Mouse (Mus musculus): ENCODE measurements at regions not wholly inside any gene's neighbourhood (a gene's known extent, or its start where the extent isn't known, plus 50 kb on each side); places are given as distances from the start of the nearest gene placed in this dataset.
A peak's percentile ranks its signal among the peaks of the same experiment; 100 is the strongest.

DNA sequence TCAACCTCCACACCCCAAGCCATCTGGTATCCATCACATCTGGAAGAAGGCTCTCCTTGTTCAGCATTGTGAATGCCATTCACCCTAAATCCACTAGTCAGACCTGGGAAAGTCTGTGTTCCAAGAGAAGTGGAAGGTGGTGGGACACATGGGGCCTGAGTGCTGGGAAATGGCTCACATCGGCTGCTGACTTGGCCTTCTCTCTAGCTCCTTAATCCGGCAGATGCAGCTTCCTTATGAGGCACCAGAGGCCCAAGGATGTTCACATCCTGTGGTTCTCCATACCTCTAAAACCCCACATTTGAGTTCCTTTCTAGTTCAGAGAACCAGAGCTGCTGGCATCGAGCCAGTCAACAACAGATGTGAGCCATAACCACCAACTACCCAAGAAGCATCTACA is 142.9 kb downstream of the Dad1 start:
- no peak overlapping the region for H3K4me3 ChIP-seq (replicated peaks)
- 89% methylated on average over 3 of the region's 3 CpGs for WGBS

DNA sequence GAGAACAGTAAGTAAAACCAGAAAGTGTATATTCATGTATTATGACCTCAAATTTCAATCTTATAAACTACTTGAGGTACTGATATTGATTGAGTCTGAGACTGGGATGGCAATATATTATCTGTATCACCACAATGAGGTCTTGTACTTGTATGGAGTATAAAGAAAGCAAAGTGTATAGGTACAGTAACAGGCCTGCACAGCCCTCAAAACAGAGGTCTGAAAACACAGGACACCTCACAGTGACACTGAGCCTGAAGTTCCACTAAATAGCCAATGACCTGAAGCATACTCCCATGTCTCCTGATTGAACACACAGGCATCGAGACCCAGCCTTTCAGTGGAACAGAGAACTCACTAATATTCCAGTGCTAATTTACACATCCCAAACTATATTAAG is 144.8 kb downstream of the Dad1 start:
- WGBS = 76% methylated on average over 1 of the region's 1 CpGs
- Histone ChIP-seq H3K4me3 (replicated peaks) (no peak overlapping the region), H3K36me3 (no peaks in the 10 kb centered on the region), H3K27me3 (no peaks in the 10 kb centered on the region), H3K9ac (replicated peaks) (no peak overlapping the region), H3K9me3 (no peaks in the 10 kb centered on the region), H3K27ac (no peak overlapping the region), H3K4me1 (replicated peaks) (peaks cover 16% of the 10 kb centered on the region), H3K4me2 (replicated peaks) (no peak overlapping the region)
- ATAC-seq = peak; percentile 20; the same call in 1 of the 2 replicates

More for the DNA sequence above, 142.9 kb downstream of the Dad1 start:
- no peak overlapping the region for H3K9ac ChIP-seq (replicated peaks)
- H3K27ac ChIP-seq = no peak overlapping the region
- ATAC-seq = no peak
- H3K36me3 ChIP-seq = no peaks in the 10 kb centered on the region
- peaks cover 16% of the 10 kb centered on the region for H3K4me1 ChIP-seq (replicated peaks)
- H3K4me2 ChIP-seq (replicated peaks) = no peak overlapping the region
- no peaks in the 10 kb centered on the region for H3K9me3 ChIP-seq
- H3K27me3 ChIP-seq = no peaks in the 10 kb centered on the region

- Histone ChIP-seq H3K36me3 (no peaks in the 10 kb centered on the region), H3K4me1 (replicated peaks) (peaks cover 16% of the 10 kb centered on the region), H3K9ac (replicated peaks) (no peak overlapping the region), H3K27me3 (no peaks in the 10 kb centered on the region), H3K4me2 (replicated peaks) (no peak overlapping the region), H3K27ac (no peak overlapping the region), H3K4me3 (replicated peaks) (no peak overlapping the region), H3K9me3 (no peaks in the 10 kb centered on the region)
- ATAC-seq = peak; percentile 80
- 11% methylated on average over 9 of the region's 9 CpGs for WGBS
Measured at GRCm38 (mm10) chr14:54108311-54109074, 145.4 kb downstream of the Dad1 start.

DNA sequence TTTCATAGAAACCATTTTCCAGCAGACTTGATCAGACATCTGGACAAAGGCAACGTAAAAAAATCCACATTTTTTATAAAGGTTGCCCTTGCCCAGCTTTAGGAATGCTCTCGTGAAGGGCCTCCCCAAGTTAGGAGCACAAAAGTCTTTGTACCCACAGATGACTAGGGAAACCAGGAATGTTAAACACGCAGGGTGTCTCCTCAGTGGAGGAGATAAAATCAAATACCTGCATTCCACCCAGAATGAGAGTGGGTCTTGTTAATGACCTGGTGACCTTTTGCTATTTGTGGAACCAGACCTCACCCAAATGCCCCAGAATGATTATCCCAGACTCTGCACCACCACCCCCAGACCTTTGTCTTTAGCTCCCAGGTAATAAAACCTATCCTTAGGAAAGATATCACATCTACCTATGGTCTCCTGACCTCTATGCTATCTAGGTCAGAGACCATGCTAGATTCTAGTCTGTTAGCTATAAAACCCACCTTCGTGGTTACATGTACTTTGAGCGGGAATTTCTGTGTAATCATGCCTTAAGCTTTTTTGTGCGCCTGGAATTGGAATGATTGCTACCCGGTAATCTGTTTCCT is 146.6 kb downstream of the Dad1 start:
- Histone ChIP-seq H3K4me1 (replicated peaks) (peaks cover 14% of the 10 kb centered on the region), H3K27me3 (no peaks in the 10 kb centered on the region), H3K36me3 (no peaks in the 10 kb centered on the region), H3K9ac (replicated peaks) (no peak overlapping the region), H3K4me3 (replicated peaks) (no peak overlapping the region), H3K9me3 (no peaks in the 10 kb centered on the region), H3K27ac (no peak overlapping the region), H3K4me2 (replicated peaks) (no peak overlapping the region)
- WGBS = 87% methylated on average over 7 of the region's 7 CpGs
- ATAC-seq = no peak

GRCm38 (mm10) chr14:54104243-54104642 is 149.7 kb downstream of the Dad1 start:
- Histone ChIP-seq H3K9me3 (no peaks in the 10 kb centered on the region), H3K36me3 (no peaks in the 10 kb centered on the region), H3K9ac (replicated peaks) (no peak overlapping the region), H3K4me3 (replicated peaks) (no peak overlapping the region), H3K4me2 (replicated peaks) (no peak overlapping the region), H3K4me1 (replicated peaks) (peaks cover 18% of the 10 kb centered on the region), H3K27me3 (no peaks in the 10 kb centered on the region), H3K27ac (no peak overlapping the region)
- 84% methylated on average over 6 of the region's 6 CpGs for WGBS
- ATAC-seq = no peak

DNA sequence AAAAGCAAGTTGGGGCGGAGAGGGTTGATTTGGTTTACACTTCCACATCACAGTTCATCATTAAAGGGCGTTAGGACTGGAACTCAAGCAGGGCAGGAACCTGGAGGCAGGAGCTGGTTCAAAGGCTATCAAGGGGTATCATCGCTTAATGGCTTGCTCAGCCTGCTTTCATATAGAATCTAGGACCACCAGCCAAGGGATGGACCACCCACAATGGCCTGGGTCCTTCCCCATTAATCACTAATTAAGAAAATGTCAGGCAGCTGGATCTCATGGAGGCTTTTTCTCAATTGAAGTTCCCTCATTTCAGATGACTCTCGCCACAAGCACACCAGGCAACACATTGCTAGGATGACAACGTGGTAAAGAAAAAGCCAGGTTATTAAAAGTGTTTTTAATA is 150.4 kb downstream of the Dad1 start:
- H3K4me3 ChIP-seq (replicated peaks) = no peak overlapping the region
- no peak overlapping the region for H3K9ac ChIP-seq (replicated peaks)
- 82% methylated on average over 5 of the region's 5 CpGs for WGBS
- no peaks in the 10 kb centered on the region for H3K9me3 ChIP-seq
- H3K36me3 ChIP-seq = no peaks in the 10 kb centered on the region
- no peaks in the 10 kb centered on the region for H3K27me3 ChIP-seq
- H3K4me2 ChIP-seq (replicated peaks) = no peak overlapping the region
- peaks cover 11% of the 10 kb centered on the region for H3K4me1 ChIP-seq (replicated peaks)
- no peak for ATAC-seq
- H3K27ac ChIP-seq = no peak overlapping the region

DNA sequence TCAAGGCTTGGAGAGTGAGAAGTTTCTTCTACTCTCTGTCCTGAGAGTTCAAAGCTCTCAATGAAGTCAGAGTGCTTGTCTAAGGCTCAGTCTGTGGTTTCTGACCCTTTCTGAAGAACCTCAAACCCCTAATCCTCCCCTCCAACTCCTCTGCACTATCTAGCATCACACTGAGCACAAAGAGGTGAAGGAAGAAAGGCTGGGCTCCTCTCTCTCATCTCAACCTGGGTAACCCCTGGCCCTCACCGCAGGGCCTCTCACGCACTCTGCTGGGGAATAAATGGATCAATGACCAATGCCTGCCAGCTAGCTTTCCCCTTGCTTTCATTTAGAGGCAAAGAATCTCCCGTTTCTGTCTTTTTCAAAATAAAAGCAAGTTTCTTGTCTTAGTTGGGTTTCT is 150.8 kb downstream of the Dad1 start:
- H3K27ac ChIP-seq = no peak overlapping the region
- WGBS = 49% methylated on average over 3 of the region's 3 CpGs
- peaks cover 11% of the 10 kb centered on the region for H3K4me1 ChIP-seq (replicated peaks)
- H3K9me3 ChIP-seq = no peaks in the 10 kb centered on the region
- H3K36me3 ChIP-seq = no peaks in the 10 kb centered on the region
- H3K4me3 ChIP-seq (replicated peaks) = no peak overlapping the region
- no peak for ATAC-seq
- H3K27me3 ChIP-seq = no peaks in the 10 kb centered on the region
- no peak overlapping the region for H3K4me2 ChIP-seq (replicated peaks)
- no peak overlapping the region for H3K9ac ChIP-seq (replicated peaks)

DNA sequence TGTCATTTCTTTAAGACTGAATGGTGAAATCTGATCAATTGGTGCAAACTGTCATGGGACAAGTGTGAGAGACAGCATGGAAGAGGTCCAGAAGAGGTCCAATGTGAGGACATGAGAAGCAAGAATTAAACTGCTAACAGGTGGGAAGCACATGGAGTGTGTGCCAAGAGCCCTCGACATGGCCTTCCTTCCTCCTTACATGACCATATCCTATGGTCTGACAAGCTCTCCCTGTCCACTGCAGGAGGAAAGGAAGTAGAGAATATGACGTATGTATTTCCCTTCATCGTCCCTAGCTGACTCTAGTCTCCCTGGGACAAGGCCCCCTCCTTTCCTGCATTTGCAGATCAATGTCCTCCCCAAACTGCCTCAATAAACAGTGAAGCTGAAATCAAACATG is 152.1 kb downstream of the Dad1 start:
- no peak overlapping the region for H3K9ac ChIP-seq (replicated peaks)
- no peaks in the 10 kb centered on the region for H3K27me3 ChIP-seq
- peaks cover 14% of the 10 kb centered on the region; the same call in 1 of the 2 replicates for H3K4me1 ChIP-seq (replicated peaks)
- H3K36me3 ChIP-seq = no peaks in the 10 kb centered on the region
- WGBS = 63% methylated on average over 3 of the region's 3 CpGs
- H3K9me3 ChIP-seq = no peaks in the 10 kb centered on the region
- no peak overlapping the region for H3K27ac ChIP-seq
- no peak for ATAC-seq
- no peak overlapping the region for H3K4me3 ChIP-seq (replicated peaks)
- H3K4me2 ChIP-seq (replicated peaks) = no peak overlapping the region

- Histone ChIP-seq H3K27ac (no peak overlapping the region), H3K36me3 (no peaks in the 10 kb centered on the region), H3K4me3 (replicated peaks) (no peak overlapping the region), H3K9me3 (no peaks in the 10 kb centered on the region), H3K27me3 (no peaks in the 10 kb centered on the region), H3K4me2 (replicated peaks) (no peak overlapping the region), H3K9ac (replicated peaks) (no peak overlapping the region), H3K4me1 (replicated peaks) (peaks cover 14% of the 10 kb centered on the region; the same call in 1 of the 2 replicates)
- ATAC-seq = no peak
- 90% methylated on average over 6 of the region's 6 CpGs for WGBS
Measured at GRCm38 (mm10) chr14:54099360-54099759, 154.5 kb downstream of the Dad1 start.

DNA sequence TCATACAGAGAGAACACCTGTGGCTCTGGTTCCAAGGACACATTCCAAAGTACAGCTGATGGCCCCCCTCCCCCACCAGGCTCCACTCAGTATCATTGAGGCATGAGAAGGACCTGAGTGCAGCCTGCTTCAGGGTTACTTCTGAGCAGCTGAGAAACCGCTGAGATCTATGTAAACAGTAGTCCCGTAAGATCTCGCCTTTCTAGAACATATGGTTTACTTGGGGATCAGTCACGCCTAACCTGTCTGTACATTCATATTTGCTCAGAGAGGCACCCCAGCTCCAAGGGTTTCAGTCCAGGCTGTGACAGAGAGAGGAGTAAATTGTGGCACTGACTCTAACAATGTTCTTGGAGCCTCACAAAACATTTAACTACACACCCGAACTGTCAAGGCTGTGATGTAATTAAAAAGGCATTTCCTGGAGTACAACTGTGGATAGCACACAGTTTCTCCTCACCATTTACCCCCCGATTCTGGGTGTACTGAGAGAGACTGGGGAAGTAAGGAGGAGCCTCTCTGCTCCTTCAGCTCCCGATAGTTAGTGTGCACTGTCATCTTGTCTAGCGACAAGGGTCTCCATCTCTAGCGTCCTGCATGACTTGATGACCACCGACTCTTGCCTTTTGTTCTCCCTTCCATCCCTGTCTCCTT is 155.7 kb downstream of the Dad1 start:
- H3K36me3 ChIP-seq = no peaks in the 10 kb centered on the region
- no peak overlapping the region for H3K4me3 ChIP-seq (replicated peaks)
- no peak overlapping the region for H3K27ac ChIP-seq
- H3K4me2 ChIP-seq (replicated peaks) = no peak overlapping the region
- no peaks in the 10 kb centered on the region for H3K27me3 ChIP-seq
- H3K9ac ChIP-seq (replicated peaks) = no peak overlapping the region
- 82% methylated on average over 10 of the region's 10 CpGs for WGBS
- H3K4me1 ChIP-seq (replicated peaks) = peaks cover 14% of the 10 kb centered on the region; the same call in 1 of the 2 replicates
- no peaks in the 10 kb centered on the region for H3K9me3 ChIP-seq
- no peak for ATAC-seq

GRCm38 (mm10) chr14:54097026-54097425 is 156.9 kb downstream of the Dad1 start:
- no peaks in the 10 kb centered on the region for H3K36me3 ChIP-seq
- H3K27ac ChIP-seq = no peak overlapping the region
- WGBS = 62% methylated on average over 2 of the region's 2 CpGs
- ATAC-seq = no peak
- no peak overlapping the region for H3K4me3 ChIP-seq (replicated peaks)
- H3K9ac ChIP-seq (replicated peaks) = no peak overlapping the region
- H3K4me2 ChIP-seq (replicated peaks) = no peak overlapping the region
- H3K27me3 ChIP-seq = no peaks in the 10 kb centered on the region
- no peaks in the 10 kb centered on the region for H3K9me3 ChIP-seq
- peaks cover 11% of the 10 kb centered on the region; the same call in 1 of the 2 replicates for H3K4me1 ChIP-seq (replicated peaks)

- Histone ChIP-seq H3K9me3 (no peaks in the 10 kb centered on the region), H3K27me3 (no peaks in the 10 kb centered on the region), H3K36me3 (no peaks in the 10 kb centered on the region), H3K4me2 (replicated peaks) (no peak overlapping the region), H3K9ac (replicated peaks) (no peak overlapping the region), H3K4me1 (replicated peaks) (peaks cover 3% of the 10 kb centered on the region; the same call in 1 of the 2 replicates), H3K4me3 (replicated peaks) (no peak overlapping the region), H3K27ac (no peak overlapping the region)
- no peak for ATAC-seq
- WGBS = 84% methylated on average over 6 of the region's 6 CpGs
Measured at GRCm38 (mm10) chr14:54092444-54092843, 161.5 kb downstream of the Dad1 start.

Measured in midbrain, embryonic 13.5 days (tissue).